Mouse (Mus musculus) right cerebral cortex, adult 2 months (tissue): Measurements from ENCODE around the gene Nxpe5.

Experiments
- DNase-seq, 2 experiments: peaks; one replicate each; pipeline ENCODE4 v3.0.0; 2021 to 2022; ENCODE audit warnings: low spot score in 2 of 2

The Nxpe5 gene

DNA sequence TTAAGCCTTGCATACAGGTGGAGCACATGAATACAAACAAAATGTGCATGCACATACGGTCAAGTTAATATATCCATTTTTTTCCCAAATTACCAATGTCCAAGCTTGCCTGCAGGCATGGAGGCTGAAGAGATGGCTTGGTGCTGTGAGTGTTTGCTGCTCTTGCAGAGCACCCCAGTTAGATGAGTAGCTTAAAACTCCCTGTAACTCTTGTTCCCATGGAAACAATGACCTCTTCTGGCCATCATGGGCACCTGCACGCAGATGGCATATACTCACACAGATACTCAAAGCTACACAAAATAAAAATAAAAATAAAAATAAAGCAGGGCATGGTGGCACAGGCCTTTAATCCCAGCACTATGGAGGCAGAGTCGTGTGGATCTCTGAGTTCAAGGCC, 27.4 kb downstream of the Nxpe5 start:
- DNase-seq = no peak

DNA sequence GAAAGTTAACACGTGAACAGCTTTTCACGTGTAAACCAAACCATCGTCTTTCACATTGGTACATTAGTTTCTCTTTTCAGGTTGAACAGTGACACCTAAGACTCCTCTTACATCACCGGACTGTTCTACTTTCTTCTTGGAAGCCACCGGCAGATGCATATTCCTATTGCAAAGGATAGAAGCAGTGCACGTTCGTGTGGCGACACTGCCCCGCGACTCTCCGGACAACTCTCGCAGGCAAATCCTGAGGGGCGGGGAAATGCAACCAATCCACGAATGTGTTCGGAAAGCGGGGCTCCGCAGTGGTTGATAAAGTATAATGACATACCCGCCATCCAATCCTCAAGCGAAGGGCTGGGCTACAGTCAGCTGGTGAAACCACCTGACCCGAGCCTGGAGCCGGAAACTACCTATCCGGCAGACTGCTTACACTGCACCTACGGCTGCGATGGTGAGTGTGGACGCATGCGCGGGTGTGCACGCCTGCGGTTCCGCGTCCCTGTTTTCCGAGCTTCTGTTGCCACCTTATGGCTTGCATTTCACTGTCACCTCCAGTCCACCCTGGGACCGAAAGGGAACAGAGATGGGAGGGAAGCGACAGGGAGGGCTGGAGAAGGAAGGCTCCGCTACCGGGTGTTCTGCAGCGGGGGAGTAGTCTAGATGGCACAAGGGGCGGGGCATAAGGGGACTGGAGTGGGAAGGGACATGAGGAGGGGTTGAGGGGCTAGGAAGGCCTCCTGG, 29.8 kb downstream of the Nxpe5 start, which contains the start of gene Lamtor4:
TSS of gene Lamtor4 (plus strand) at position 130 of the 741 bp plus-strand sequence.
- DNase-seq = peak; percentile 96 to 97

DNA sequence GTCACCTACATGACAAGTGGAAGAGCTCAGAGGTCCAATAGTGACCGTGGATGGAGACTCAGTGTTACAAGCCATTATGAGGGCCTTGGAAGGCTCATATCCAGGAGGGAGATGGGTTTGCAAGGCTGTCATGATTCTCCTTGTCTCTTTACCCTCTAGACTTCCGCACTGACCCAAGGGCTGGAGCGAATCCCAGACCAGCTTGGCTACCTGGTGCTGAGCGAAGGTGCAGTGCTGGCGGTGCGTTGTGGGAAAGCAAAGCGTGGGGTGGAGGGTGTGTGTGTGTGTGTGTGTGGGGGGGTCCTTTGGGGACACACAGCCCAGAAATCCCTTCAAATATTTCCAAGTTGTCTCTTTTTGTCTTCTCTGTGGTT, 30.4 kb downstream of the Nxpe5 start:
- DNase-seq = no peak

DNA sequence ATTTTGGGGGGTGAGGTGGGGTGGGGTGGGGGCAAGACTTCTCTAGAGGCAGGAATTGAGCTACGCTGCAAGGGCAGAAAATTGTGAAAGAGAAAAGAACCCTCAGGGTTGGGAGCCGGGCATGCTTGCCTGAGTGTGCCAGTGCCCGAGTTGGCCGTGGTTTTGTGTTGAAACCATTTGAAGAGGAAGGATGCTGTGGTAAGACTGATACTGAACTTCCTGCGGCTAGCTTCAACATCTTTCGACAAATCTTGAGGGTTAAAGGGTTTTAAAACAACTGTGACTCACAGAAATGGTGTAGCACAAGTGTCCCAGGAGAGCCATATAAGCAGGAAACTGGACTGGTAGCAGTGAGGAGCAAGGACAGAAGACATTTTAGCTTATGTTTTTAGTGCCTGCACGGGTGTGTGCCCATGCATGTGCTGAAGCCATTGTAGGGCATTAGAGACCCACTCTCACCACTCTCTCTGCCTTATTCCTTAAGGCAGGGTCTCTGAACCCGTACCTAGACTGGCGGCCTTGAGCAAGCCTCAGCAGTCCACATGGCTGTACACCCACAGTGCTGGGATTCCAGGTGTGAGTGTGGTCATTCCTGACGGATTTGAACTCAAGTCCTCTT, 31.4 kb downstream of the Nxpe5 start:
- no peak for DNase-seq

DNA sequence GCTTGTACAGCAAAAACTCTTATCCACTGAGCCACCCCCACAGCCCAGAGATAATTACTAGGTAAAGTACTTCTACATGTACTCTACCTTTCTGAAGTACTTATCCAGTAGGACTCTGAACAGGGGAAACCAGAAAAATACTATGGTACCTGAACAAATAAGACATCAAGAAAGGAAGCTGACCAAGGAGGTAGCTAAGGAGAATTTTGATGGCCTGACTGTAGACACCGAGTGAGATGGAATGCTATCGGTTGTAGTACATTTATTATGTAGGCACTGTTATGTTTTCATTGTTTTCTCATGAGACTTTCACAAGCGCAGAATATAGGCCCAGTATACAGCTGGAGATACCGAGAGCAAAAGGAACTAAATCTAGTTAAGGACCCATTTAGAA, 31.9 kb downstream of the Nxpe5 start:
- DNase-seq = no peak

DNA sequence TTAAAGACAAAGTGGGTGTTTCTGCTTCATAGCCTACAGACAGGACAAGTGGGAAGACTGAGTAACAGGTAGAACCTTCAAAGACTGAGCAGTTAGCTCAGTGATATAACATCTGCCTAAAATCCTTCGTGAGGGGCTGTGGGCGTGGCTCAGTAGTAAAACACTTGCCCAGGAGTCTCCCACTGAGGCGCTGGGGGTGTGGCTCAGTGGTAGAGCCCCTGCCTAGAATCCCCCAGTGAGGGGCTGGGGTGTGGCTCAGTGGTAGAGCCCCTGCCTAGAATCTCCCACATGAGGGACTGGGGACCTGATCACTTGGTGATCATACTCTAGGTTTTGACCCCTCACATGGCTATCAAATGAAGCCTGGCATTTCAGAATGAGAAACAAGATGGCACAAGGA, 32.4 kb downstream of the Nxpe5 start:
- DNase-seq = no peak

DNA sequence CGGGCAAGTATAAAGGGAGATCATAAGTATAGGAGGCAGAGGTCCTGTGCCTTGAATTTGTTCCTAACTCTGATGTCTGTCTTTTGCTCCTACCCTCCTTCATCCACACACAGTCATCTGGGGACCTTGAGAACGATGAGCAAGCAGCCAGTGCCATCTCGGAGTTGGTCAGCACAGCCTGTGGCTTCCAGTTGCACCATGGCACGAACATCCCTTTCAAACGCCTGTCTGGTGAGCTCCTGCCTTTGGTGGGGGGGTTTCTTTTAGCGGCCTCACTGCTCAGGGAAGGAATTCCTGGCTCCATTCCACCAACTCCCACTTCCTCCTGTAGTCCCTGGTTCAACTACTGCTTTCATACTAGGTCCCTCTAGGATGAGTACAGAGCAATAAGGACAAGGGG, 32.8 kb downstream of the Nxpe5 start:
- DNase-seq = no peak

DNA sequence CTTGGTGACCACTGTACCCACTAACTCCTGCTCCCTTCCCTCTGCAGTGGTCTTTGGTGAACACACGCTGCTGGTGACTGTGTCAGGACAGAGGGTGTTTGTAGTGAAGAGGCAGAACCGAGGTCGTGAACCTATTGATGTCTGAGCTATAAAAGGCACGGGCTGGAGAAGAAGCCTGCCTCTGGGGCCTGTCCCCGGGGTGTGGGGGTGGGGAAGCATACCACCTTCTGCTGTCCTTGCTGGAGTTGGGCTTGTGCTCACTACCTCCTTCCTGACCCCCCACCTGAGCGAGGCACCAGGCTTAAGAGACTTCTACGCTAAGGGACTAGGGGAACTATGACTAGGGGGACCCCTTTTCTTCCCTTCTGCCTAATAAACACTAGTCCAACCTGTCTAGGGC, 33.3 kb downstream of the Nxpe5 start:
- DNase-seq = no peak

DNA sequence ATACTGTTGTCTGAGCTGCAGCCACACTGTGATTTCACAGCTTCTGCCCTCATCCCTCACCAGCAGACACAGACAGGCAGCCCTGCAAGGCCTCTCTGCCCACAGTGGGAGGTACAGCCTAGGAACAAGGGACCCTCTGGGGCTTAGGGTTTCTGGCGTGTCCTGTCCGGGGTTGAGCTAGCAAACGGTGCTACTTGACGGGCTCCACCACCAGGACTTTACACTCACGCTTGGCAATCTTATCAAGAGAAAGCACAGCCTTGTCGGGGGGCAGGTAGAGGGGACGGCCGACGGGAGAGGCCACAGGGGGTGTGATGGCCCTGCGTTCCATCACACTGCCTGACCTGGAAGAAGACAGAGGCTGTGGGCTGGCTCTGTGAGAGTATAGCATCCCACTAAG, 34.4 kb downstream of the Nxpe5 start:
- no peak for DNase-seq

DNA sequence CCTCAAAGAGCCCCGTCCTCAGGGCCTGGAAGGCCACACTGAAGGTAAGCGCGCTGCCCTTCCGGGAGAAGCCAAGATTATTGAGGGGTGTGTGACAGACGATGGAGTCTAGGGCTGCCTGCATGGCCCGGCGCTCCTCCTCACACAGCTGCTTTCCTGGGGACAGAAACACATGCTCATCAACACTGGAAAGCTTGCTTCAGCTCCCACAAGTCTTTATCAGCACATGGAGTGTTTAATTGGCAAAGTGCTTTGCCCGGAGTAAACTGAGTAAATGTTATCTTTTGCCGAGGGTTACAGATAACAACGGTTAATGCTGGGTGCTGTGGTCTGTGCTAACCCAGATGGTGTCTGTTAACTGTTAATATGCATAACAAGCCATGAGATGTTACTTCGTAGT, 35.1 kb downstream of the Nxpe5 start:
- DNase-seq = no peak

DNA sequence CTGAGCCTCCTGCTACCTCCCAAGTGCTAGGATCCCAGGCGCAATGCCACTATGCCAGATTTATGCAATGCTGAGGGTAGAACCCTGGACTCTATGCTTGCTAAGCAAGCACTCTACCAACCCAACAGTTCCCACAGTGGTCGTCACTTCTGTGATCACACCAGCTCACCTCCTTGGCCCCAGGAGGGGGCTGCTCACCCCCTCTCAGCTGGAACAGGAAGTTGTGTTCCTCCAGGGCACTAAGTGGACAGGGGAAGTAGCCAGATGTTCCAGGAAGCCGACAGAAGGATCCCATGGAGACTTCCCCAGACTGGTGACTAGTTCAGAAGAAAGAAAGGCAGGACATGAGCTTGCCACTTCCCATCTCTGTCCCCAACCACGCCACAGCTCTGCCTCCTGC, 36.3 kb downstream of the Nxpe5 start:
- no peak for DNase-seq

DNA sequence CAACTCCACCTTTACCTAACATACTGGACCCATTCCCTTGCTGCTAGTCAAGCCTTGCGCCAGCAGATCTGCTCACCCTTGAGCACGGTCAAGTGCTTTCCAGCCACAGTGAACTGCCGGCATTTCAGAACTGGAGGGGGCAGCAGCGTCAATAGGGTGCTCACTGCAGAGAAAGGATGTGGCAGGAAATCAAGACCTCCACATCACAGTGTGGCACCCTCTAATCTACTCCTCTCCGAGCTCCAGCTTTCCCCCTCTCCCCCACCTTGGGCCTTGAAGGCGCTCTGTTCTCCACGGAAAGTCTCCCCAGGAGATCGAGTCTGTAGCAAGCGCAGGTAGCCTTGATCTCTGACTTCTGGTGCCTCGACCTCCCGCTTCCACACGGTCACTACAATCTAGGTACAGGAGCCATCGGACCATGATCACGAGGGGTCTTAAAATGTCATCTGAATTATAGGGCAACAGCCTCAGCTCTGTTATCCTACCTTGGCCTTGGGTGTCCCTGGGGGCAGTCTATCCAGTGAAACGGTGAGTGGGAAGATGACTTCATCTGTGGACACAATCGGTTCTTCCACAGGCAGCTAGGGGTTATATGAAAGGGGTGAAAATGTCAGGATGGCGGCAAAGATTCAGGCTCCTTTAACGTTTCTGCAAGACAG, 37.0 kb downstream of the Nxpe5 start:
- no peak for DNase-seq

DNA sequence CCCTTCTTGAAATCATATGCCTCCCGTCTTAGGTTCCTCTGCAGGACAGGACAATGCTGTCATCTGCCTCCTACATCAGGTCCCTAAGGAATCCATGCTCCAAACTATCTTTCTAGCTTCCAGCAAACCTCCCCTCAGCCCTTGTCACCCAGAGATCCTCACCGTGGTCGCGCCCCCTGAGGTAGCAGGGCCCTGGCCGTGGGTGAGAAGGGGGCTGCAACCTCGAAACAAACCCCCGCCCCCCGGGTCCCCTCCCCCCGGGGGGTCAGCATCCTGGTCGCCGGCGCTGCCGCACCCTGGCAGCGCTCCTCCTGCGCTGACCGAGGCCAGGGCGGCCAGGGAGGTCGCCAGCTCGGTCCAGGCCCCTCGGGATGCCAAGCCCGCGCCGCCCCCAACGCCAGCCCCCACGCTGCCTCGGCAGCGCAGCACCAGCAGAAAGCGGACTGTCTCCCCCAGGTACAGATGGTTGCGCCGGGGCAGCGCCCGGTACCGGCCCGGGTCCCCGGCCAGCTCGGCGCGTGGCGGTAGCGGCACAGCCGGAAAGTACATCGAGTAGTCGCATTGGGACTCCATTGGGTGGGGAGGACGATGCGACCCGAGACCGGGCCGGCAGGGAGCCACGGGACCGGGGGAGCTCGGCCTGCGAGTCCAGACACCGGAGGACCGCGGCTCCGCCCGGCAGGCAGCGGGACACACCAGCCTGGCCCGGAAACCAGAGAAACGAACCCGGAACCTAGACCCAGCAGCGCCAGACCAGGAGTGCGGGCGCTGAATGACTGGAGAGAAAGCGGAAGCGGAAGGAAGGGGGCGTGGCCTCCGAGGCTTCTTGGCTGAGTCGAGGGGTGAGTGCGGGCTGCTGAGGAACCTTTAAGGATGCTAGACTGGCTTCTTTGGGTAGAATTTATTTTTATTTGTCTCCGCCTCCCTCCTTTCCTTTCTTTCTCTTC, 37.8 kb downstream of the Nxpe5 start, which contains the start of gene BC037034:
TSS of gene BC037034 (minus strand) at position 774 of the 947 bp plus-strand sequence.
- DNase-seq = peak; percentile 92 to 93

DNA sequence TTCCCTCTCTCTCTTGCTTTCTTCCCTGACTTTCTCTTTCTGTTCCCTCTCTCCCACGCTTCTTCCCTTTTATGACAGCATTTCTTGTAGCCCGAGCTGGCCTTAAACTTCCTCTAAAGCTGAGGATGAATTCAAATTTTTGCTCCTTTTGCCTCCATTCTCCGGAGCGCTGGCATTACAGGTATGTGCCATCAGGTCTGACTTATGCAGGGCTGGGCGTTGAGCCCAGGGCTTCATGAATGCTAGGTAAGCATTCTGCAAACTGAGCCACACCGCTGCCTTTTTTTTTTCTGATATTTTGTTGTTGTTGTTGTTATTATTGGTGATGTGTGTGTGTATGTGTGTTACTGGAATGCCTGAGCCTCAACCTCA, 38.5 kb downstream of the Nxpe5 start:
- no peak for DNase-seq

DNA sequence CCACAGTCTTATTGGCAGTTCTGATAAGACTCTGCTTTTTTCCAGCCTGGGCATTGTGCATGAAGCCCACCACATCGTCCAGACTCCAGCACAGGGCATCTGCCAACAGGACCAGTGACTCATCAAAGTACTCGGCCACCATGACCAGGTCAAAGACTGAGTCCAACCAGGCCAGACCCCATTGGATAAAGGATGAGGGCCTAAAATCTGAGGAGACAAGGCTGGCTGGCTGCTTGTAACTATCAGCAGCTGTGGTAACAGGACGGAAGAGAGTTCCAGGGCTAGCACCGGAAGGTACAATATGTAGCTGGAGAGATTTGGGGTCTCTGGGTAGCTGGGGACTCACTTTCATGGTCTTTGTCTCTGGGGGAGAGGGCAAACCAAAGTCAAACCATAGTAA, 40.0 kb downstream of the Nxpe5 start:
- DNase-seq = no peak

DNA sequence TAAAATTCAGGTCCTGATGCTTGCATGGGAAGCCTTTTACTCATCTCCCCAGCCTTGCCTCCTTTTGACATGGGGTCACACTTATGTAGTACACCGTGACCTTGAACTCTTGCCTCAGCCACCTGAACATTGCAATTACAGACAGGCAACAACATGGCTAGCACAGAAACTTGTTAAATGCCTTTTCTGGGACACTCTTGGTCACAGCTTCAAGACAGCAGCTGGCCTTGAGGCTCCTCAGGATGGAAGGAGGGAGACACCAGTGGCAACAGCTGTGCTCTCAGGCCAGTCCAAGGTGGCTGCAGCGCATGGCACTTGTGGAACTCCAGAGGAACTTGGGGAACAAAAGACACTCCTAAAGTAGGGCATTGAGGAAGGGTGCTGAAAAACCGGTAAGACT, 41.4 kb downstream of the Nxpe5 start:
- DNase-seq = no peak

DNA sequence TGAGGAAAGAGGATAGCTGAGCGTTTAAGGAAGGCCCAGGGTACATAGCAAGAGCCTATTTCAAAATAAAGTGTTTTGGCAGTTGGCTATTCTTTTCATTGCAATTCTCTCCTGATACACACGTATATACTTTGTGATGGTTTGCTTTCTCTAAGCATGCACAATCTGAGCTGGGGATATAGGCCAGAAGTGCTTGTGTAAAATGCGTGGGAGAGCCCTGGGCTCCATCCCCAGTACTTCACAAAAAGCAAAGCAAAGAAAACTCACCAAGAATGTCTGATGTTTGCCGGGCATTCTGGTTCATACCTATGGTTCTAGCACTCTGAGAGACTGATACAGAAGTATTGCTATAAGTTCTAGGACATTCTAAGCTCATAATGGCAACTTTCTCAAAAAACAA, 43.3 kb downstream of the Nxpe5 start:
- DNase-seq = no peak

DNA sequence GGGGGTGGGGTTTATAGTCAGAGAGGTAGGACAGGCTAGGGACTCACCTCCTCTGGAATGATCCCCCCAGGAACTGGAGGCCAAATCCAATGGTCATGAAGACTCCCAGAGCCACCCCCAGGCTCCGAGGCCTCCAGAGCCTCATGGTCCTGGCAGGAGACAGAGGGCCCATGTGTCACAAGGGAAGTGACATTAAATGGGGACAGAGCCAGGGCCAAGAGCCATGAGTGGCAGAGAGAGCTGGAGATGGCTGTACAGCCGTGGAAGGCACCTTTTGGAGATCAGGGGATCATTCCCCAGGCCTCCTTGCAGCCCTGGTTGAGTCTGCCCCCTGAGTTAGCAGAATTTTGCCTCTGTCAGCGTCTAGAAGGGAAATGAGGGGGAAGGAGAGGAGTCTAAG, 45.5 kb downstream of the Nxpe5 start:
- no peak for DNase-seq

DNA sequence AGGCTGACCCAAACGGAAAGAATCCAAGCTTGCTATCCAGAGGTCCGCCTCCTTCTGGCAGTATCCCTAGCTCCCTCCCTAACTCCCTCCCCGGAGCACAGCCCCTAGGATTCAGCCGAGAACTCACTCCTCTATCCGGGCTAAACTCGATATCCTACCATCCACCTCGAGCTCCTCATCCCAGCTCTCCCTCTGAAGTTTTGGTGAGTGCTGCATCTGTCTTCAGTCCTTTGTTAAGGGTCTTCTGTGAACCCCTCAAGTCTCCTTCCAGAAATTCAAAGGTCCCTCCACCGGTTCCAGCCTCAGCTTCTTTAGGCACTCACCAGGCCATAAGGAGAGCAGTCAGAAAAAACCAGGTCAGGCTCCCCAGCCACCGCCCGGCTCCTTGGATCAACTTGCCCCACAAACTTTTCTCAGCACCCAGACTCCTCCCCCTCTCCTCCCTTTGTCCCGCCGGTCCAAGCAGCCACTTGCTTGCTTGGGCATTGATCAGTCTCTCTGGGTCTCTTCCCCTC, 46.8 kb downstream of the Nxpe5 start, which contains the start of gene Gal3st4:
TSS of gene Gal3st4 (minus strand) at position 432 of the 515 bp plus-strand sequence.
- DNase-seq = no peak

DNA sequence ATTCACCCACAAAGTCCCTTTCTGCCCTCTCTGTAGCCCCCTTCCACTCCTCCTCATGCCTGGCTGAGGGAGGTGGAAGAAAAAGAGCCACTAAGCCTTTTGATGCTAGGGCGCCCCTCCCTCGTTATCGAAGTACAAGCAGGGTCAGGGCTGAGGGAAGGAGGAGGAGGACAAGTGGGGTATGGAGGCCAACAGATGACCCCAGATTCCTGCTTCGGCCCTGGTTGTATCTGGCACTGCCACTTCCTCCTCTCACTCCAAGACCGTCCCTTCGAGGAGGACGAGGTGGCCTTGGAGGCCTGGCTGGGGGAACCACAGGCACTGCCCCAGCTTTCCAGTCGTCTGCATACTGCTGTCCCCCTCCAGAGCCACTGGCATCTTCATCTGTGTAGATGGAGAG, 48.5 kb downstream of the Nxpe5 start:
- no peak for DNase-seq

DNA sequence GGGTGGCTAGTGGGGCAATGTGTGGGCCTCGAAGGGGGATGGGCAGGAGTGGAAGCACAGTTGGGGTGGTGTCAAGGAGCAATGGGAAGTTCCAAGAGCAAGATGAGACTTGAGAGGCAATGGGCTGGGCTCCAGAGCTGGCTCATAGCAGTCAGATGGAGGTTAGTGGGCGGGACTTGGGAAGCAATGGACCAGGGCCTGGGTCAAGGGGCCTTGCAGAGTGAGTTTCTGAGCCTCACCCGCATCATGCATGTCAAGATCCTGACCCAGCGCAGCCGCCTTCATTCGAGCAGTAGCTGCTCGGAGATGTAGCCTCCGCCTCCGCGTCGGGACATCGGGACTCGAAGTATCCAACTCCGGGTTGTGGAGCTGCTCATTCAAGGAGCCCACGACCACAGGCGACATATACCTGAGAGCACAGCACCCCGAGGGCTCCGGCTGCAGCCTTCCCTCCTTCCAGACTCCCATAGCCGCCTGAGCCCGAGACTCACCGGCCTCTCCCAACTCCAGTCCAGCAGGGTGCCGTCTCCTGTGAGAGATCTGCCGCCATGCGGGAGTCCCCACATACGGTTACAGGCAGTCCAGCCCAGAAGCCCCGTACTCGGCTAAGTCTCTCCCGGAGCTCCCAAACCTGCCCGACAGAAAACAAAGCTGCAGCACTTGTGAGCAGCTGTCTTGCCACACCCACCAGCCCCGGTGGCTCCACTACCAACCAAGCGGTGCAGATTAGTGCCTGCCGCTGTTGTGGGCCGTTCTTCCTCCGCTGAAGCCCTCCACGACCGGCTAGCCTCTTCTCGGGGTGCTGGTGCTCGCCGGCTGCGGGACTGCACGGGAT, 49.7 kb downstream of the Nxpe5 start:
- no peak for DNase-seq
